Mouse (Mus musculus) embryo, embryonic 9.5 days (tissue): ENCODE measurements around the gene Srp9.

Source experiments
- DNase-seq: peaks from one replicate; pipeline ENCODE4 v3.0.0-alpha.2; 2017; ENCODE audit errors: extremely low spot score

Srp9 gene

DNA sequence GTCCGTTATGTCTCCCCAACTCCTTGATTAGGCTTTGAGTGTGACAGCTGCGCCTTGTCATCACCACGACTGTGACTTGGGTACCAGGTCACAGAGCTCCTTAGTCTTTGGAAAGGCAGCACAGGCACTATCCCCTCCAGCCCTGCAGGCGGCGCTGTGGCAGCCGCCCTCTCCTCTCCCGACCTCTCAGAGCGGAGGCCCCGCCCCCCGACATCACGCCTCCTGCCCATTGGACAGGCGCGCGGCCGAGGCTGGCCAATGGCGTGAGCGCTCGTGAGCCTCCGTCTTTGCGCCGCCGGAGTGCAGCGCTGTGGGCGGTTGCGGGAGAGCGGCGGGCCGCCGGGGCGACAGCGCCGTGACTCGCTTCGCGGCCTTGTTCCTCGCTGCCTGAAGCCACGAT is at the start of gene Srp9:
Gene Srp9, plus strand, starts transcription at position 232 of the 400 bp plus-strand sequence.
- peak; percentile 95 for DNase-seq

DNA sequence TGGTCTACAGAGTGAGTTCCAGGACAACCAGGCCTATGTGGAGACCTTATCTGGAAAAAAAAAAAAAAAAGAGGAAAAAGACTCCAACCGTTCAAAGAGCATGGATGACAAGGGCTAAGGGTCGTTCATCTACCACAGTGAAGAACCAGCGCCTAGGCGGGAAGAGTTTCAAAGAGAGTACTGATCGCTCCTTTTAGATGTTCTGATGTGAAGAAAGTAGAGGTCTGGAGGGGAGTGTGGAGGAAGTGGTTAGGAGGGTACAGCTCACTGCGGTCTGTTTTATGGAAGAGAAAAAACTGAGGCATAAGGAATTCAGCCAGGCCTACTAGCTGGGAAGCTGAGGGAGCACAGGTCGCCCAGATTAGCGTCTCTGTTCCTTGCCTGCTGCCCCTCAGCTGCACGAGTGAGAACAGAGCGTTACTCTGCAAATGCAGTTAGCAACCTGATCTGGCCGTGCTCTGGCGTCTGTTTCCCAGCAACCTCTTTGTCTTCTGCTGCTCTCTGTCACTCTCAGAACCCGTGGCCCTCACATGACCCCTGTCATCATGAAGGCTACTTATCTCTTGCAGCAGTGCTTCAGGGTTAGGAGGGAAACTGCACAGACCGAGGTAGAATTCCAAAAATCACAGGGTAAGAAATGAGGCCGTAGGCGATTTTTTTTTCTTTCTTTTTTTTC is 42.7 kb upstream of the Srp9 start:
- peak; percentile 80 for DNase-seq

DNA sequence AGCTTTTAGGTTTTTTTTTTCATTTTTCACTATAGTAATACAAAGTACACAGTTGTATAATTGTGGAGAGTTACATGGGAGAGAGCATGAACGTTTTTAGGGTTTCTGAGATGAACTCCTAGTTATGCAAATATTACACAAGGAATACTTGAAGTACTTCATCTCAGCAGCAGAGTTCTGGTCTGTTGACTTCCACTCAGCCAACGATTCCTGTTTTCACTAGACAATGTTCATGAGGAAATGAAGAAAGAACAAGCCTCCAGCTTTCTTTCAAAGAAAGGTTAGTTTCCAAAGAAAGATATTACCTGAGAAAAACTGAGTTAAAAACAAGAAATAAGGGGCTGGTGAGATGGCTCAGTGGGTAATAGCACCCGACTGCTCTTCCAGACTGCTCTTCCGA is 41.1 kb upstream of the Srp9 start:
- DNase-seq = no peak

DNA sequence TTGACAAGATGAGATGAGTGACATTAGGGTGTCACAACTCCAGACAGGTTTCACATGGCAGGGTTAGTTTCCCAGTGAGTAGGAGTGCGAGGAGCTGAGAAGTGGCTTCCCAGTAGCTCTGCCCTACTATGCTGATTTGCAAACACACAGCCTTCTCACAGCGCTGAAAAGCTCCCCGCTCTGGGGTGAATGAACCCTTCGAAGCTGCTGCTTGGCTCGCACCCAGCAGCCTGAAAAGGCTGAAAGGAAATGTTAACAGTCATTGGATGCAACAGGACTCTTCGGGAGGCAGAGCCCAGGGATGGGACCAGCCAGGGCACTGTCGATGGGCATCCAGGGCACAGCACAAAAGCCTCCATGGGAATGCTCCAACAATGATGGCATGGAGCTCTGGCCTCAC is 37.8 kb upstream of the Srp9 start:
- DNase-seq = no peak

GRCm38 (mm10) chr1:182087351-182087750 is 37.2 kb upstream of the Srp9 start:
- no peak for DNase-seq

DNA sequence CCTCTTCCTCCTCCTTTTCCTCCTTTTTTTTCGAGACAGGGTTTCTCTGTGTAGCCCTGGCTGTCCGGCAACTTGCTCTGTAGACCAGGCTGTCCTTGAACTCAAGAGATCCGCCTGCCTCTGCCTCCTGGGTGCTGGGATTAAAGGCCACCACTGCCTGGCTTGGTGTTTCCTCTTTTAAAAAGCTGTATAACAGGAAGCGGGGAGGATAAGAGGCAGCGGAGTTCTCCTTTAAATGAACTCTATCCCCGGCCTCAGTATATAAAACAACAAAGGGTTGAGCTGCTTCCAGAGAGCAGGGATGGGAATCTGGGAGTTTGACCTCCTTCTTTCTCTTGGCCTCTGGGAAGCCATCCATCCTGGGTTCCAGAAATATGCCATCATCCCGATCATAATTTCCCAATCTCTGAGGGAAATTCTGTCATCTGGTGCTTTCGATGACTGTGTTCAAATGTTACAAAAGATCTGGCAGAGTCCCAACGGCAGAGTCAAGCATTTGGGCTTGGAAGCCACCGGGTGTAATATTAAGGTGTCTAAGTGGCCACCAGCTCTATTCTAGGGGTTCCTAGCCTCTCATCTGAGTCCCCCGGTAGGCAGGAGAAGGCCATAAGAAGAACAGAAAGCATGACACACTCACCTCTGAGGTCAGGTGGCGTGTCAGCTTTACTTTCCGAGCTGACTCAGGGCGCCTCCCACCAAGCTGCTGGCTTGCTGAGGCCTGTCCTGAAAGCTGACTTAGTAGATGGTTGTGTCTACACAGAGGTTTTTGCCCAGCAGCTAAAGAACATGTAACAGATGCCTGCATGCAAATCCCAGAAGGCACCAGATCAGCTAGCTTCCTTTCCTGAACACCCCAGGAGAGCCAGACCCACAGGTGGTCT is 36.5 kb upstream of the Srp9 start:
- no peak for DNase-seq

DNA sequence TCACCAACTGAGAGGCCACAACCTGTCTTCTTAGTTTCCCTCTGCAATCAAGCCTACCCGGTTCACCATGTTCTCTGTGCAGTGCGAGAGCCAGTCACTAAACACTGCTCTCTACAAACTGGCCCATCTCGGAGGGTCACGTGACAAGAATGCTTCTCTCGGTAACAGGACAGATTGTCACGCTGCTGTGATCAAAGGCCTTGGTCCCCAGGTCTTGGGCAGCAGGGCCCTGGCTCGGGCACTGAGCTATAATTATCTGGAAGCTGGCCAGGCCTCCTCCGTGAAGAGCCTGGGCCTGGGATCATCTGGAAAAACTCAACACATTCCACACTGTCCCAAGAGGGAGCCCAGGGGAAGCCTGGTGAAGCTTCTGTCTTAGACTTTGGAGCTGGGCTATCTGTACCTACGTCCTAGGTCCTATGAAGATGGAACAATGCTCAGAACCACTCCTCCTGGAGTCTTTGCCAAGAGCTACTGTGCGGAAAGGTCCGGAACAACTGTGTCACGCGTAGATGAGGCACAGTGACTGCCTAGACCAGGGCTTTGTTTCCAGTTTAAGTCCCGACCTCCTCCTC is 35.6 kb upstream of the Srp9 start:
- peak; percentile 37 for DNase-seq

DNA sequence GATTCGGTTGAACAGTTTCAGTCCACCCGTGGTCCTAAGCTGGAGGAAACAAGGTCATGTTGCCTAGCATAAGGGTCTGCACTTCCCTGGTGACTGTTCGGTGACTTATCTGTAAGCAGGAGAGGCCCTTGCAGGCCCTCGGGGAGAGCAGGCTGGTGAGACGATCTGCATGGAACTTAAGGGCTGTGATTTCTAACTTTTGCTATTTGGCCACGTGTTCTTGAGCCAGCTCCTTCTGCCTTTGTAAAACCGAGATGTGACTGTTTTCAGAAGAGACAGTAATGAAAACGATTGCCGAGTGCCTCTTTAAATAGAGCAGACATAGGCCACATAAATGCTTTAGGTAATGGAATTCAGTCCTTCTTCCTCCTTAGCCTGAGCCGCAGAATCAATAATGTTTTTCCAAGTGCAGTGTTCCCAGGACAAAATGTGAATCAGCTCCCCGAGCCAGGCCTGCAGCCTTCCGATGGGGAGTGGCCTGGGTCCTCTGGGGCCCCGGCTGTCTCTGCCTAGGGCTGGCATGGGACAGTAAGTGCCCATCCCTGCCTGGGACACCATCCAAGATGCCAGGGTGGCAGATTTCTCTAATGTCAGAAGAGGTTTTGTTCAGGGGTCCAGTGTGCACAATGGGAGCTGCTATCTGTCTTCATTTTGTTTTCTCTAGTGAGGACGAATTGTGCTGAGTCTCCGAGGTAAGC is 34.8 kb upstream of the Srp9 start:
- DNase-seq = peak; percentile 28

- DNase-seq = no peak
Observed at GRCm38 (mm10) chr1:182090298-182090677, 34.2 kb upstream of the Srp9 start.

DNA sequence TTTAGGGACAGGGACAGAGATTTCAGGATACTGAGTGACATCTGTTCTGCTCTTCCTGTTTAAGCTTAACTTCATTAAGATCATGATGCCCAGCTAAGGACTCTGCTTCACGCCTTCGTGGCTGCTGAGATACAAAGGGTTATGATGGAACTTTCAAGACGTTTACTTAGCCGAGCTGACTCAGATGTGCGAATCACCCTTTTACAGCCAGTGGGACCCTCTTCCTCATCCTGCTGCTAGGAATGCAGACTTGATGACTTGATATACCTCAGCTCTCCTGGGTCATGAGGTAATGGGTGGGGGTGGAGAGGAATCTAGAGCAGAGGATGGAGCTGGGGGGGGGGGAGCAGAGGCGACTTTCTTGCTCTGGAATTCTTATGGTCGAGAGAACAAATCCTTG is 33.3 kb upstream of the Srp9 start:
- no peak for DNase-seq

DNA sequence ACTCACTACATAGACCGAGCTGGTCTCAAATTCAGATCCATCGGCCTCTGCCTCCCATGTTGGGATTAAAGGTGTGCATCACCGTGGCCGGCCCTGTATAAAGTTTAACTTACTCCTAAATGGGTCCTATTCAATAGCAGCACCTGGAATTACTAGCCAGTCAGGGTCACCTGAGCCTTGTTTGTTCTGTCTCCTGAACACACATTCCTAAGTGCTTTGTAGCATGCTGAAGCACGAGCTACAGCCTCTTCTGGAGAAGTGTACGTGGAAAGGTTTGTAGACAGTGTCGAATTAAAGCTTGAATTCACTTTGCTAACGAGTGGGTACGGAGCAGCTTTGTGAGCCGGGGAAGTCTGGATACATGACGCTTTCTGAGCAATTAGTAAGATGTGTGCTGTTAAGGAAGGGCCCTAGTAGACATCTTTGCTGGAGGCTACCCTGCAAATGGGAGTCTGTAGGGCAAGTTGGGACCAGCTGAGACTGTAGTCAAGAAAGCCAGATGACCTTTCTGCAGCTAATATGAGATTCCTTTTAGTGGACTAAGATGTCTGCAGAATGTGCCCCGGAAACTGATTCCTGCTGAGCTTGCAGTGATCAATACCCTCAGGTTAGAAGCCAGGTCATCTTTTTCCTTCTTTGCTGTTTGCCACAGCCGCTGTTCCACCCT is 32.7 kb upstream of the Srp9 start:
- DNase-seq = no peak

GRCm38 (mm10) chr1:182092413-182092800 is 32.1 kb upstream of the Srp9 start:
- DNase-seq = no peak

DNA sequence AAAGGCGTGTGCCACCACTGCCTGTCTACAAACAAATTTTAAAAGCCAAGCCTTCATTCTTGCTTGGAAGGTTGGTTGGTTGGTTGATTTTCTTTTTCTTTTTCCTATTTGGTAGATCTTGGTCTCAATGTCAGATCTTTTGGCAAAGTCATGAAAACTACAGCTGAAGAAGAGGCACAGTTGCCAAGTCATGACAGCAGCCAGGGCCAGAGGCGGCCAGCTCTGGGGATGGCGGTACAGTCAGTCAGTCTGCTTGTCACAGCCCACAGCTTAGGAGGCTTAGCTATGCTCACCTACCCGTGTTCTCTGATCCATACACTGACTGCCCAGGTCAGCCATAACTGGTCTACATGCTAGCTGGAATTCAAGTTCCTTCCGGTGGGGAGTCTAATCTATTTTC is 31.1 kb upstream of the Srp9 start:
- no peak for DNase-seq

DNA sequence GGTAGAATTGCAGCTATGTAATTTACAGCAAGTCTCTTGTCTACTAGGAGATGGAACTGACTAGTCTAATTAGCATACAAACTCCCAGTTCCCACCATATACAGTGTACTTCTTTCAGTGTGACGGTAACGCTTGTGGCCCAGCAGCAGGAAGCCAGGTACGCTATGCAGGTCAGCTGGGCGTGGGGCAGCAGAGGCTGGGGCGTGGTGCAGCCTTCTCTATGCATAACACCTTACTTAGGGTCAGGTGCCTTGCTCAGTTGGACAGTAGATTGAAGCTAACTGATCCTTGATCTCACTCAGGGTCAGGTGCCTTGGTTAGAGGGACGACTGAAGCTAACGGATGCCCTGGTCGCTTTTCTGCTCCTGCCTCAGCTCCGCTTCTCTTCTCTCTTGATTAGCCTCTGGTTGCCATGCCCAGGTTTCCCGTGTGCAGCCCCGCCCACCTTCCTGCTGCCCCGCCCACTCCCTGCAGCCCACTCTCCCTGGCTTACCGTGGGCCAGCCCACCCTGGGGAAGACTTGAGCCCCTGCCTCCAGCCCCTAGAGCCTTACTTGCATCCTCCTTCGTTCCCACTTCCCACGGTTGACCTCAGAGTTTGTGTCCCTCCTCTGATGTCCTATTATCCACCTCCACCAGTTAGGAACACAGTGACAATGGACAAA is 29.9 kb upstream of the Srp9 start:
- DNase-seq = no peak

GRCm38 (mm10) chr1:182095240-182095741 is 29.2 kb upstream of the Srp9 start:
- DNase-seq = no peak

DNA sequence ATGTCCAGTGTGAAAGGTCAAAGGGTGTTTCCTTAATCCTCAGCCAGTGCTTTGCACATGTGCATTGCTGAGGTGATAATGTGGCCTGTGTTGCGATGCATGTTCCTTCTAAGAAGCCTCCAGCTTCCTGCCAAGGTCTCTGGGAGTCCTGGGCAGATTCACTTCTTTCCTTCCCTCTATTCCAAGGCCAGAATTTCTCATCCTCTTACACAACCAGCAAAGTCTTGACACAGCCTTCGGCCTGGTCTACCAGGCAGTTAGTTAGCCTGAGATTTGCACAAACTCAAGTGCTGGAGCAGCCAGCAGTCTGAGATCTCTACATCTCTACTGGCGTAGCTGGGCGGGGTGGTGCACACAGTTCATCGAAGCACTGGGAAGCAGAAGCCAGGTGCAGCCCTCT is 27.8 kb upstream of the Srp9 start:
- DNase-seq = no peak

GRCm38 (mm10) chr1:182099062-182099461 is 25.5 kb upstream of the Srp9 start:
- no peak for DNase-seq

DNA sequence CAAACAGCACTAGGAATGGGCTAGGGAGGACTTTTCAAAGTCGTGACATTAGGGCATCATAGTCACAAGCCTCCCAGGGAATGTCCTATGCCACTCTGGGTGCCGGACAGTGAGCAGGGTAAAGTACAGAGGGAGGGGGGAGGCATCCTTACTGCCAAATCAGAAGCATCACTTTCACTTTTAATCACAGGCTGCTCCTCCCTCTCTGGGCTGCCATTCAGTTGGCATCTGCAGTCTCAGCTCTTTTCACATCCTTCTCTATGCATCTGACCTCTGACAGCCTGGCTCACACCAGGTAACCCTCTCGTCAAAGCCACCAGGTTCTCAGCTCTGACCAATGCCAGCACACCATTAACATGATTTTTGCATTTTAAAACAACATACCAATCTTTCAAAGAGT is 24.1 kb upstream of the Srp9 start:
- DNase-seq = no peak

DNA sequence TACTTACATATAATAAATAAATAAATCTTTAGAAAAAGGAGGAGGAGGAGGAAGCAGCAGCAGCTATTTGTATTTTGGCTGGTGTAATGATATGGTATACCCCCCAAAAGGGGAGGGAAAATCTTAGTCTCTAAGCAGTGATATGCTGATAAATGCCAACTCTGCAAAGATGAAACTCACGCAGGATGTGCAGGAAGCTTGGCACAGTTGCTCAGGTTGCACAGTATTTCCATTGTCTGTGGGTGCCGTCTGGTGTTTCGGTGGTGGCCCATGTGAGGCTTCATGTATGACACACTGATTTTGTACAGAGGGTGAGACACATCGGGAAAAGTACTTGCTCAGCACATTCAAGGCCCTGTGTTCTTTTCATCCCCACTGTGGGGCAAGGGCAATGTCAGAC is 23.1 kb upstream of the Srp9 start:
- DNase-seq = no peak

DNA sequence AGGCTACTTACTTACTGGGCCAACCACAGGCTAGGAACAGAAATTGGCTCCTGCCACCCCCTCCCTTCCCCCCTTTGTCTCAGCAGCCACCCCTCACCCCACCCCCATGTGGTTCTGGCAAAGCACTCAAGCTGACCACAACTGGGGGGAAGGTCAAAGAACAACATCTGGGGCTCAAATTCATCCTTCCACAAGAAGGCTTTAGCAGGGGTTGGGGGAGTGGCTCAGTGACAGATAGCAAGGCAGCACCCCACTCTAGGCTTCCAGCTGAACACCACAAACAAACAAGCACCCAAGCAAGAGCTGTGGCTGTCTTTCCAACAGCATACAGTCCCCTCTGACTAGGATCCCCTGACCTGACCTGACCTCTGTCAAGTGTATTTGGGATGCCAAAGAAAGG is 21.8 kb upstream of the Srp9 start:
- DNase-seq = peak; percentile 47

DNA sequence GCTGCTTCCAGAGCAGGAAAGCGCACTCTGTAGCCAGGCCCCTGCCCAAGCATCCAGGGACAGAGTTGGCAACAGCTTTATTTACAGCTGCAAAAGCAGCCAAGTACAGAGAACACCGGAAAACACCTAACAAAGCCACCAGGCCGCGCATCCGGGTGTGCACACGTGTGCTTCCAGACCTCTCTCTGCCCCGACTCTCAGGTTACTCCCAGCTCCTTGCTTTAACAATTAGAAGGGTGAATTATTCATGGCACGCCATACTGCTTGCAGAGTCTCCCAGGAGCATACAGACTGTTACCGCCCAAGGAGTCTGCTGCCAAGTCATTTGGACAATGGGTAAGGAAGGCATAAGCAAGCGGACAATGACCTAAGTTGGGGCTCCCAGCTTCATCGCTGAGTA is 21.1 kb upstream of the Srp9 start:
- no peak for DNase-seq
